Mouse (Mus musculus): Measurements from ENCODE around the gene Ankrd33b. TPM values are rescaled to one million over a fixed set of nuclear protein-coding genes. Genes with fewer than 3 reads are reported as not detected.

The Ankrd33b gene
- total and polyA plus RNA-seq, 2 experiments from 2014 or later: 5.6 to 12.9 TPM

GRCm38 (mm10) chr15:31400974-31401373 lies 33.4 kb upstream of the Ankrd33b start:
- Histone ChIP-seq H3K4me1 (ENCODE audit: control insufficient read depth, insufficient read depth) (peaks cover 5% of the 10 kb centered on the region; the same call in 1 of the 2 replicates), H3K9ac (replicated peaks; ENCODE audit: low read depth, low read length) (no peak overlapping the region), H3K36me3 (replicated peaks; ENCODE audit: control insufficient read depth, insufficient read depth, low read length) (no peaks in the 10 kb centered on the region), H3K9me3 (replicated peaks; ENCODE audit: control insufficient read depth, low read length) (no peaks in the 10 kb centered on the region), H3K4me2 (ENCODE audit: low read depth, low read length) (no peak overlapping the region), H3K27me3 (ENCODE audit: control insufficient read depth, insufficient read depth, low read length) (no peaks in the 10 kb centered on the region), H3K4me3 (ENCODE audit: low read depth, low read length) (no peak overlapping the region), H3K27ac (ENCODE audit: low read depth) (no peak overlapping the region)
- no peak for DNase-seq (ENCODE audit: low spot score)
- TF ChIP-seq EP300 (IDR thresholded peaks at IDR 0.05; ENCODE audit: low read depth) (no peak), CTCF (IDR thresholded peaks at IDR 0.05; ENCODE audit: low read depth) (no peak)
- no peak for ATAC-seq (ENCODE audit: insufficient read depth, low read depth)
- WGBS: 59% methylated on average over 3 of the region's 3 CpGs

DNA sequence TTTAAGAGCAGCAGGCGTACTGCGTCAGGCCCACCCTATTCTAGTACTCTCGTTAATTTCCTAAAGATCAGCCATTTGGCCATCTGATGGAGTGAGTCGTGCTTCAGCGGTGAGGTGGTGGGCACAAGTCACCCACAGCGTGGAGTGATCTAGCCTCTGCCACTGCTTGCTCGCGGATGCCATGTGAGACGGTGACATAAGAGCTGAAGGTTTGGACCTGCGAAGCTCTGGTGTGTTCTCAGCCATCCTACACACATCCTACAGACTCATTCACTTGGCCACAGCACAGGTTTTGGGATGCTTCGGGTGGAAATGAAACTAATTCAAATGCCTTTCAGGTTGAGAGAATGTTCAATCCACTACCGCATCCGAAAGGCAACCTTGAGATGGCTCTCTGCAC lies 31.2 kb upstream of the Ankrd33b start:
- peaks cover 12% of the 10 kb centered on the region for H3K4me1 ChIP-seq (ENCODE audit: control insufficient read depth, insufficient read depth)
- H3K36me3 ChIP-seq (replicated peaks; ENCODE audit: control insufficient read depth, insufficient read depth, low read length): no peaks in the 10 kb centered on the region
- no peak overlapping the region for H3K4me2 ChIP-seq (ENCODE audit: low read depth, low read length)
- DNase-seq (ENCODE audit: low spot score) (no peak), ATAC-seq (ENCODE audit: insufficient read depth, low read depth) (no peak)
- TF ChIP-seq CTCF (IDR thresholded peaks at IDR 0.05; ENCODE audit: low read depth) (no peak), EP300 (IDR thresholded peaks at IDR 0.05; ENCODE audit: low read depth) (no peak)
- no peaks in the 10 kb centered on the region for H3K27me3 ChIP-seq (ENCODE audit: control insufficient read depth, insufficient read depth, low read length)
- no peaks in the 10 kb centered on the region for H3K9me3 ChIP-seq (replicated peaks; ENCODE audit: control insufficient read depth, low read length)
- H3K9ac ChIP-seq (replicated peaks; ENCODE audit: low read depth, low read length): no peak overlapping the region
- WGBS: 94% methylated on average over 13 of the region's 13 CpGs
- H3K4me3 ChIP-seq (ENCODE audit: low read depth, low read length): no peak overlapping the region
- H3K27ac ChIP-seq (ENCODE audit: low read depth): no peak overlapping the region

DNA sequence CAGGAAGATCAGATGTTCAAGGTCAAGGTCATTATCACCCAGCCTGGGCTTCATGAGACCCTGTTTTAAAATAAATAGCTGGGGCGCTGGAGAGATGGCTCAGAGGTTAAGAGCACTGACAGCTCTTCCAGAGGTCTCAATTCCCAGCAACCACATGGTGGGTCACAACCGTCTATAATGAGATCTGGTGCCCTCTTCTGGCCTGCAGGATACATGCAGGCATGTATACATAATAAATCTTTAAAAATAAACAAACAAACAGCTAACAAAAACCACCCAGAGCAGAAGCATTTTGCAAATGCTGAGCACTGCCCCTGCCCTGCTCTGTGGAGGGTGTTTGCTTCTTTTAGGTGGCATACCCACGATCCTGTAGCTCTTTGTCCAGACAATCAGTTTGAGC lies 29.9 kb upstream of the Ankrd33b start:
- Histone ChIP-seq H3K4me1 (ENCODE audit: control insufficient read depth, insufficient read depth) (peaks cover 12% of the 10 kb centered on the region), H3K4me2 (ENCODE audit: low read depth, low read length) (no peak overlapping the region), H3K36me3 (replicated peaks; ENCODE audit: control insufficient read depth, insufficient read depth, low read length) (no peaks in the 10 kb centered on the region), H3K27me3 (ENCODE audit: control insufficient read depth, insufficient read depth, low read length) (no peaks in the 10 kb centered on the region), H3K27ac (ENCODE audit: low read depth) (peak overlapping the region; percentile 87), H3K9ac (replicated peaks; ENCODE audit: low read depth, low read length) (no peak overlapping the region), H3K4me3 (ENCODE audit: low read depth, low read length) (no peak overlapping the region), H3K9me3 (replicated peaks; ENCODE audit: control insufficient read depth, low read length) (no peaks in the 10 kb centered on the region)
- TF ChIP-seq EP300 (IDR thresholded peaks at IDR 0.05; ENCODE audit: low read depth) (no peak), CTCF (IDR thresholded peaks at IDR 0.05; ENCODE audit: low read depth) (peak; percentile 26)
- ATAC-seq (ENCODE audit: insufficient read depth, low read depth): no peak
- 81% methylated on average over 3 of the region's 3 CpGs for WGBS
- no peak for DNase-seq (ENCODE audit: low spot score)

GRCm38 (mm10) chr15:31396755-31397154 lies 29.2 kb upstream of the Ankrd33b start:
- Histone ChIP-seq H3K4me3 (ENCODE audit: low read depth, low read length) (no peak overlapping the region), H3K4me2 (ENCODE audit: low read depth, low read length) (no peak overlapping the region), H3K4me1 (ENCODE audit: control insufficient read depth, insufficient read depth) (peaks cover 12% of the 10 kb centered on the region), H3K27ac (ENCODE audit: low read depth) (peak overlapping the region; percentile 87), H3K27me3 (ENCODE audit: control insufficient read depth, insufficient read depth, low read length) (no peaks in the 10 kb centered on the region), H3K9me3 (replicated peaks; ENCODE audit: control insufficient read depth, low read length) (no peaks in the 10 kb centered on the region), H3K9ac (replicated peaks; ENCODE audit: low read depth, low read length) (no peak overlapping the region), H3K36me3 (replicated peaks; ENCODE audit: control insufficient read depth, insufficient read depth, low read length) (no peaks in the 10 kb centered on the region)
- peak; percentile 85 for DNase-seq (ENCODE audit: low spot score)
- peak; percentile 85 for ATAC-seq (ENCODE audit: insufficient read depth, low read depth)
- TF ChIP-seq EP300 (IDR thresholded peaks at IDR 0.05; ENCODE audit: low read depth) (peak; percentile 49; the same call in 1 of the 2 replicates), CTCF (IDR thresholded peaks at IDR 0.05; ENCODE audit: low read depth) (no peak)
- 29% methylated on average over 5 of the region's 5 CpGs for WGBS

GRCm38 (mm10) chr15:31395986-31396385 lies 28.5 kb upstream of the Ankrd33b start:
- no peak for DNase-seq (ENCODE audit: low spot score)
- 65% methylated on average over 4 of the region's 4 CpGs for WGBS
- H3K4me2 ChIP-seq (ENCODE audit: low read depth, low read length): no peak overlapping the region
- peaks cover 12% of the 10 kb centered on the region for H3K4me1 ChIP-seq (ENCODE audit: control insufficient read depth, insufficient read depth)
- H3K36me3 ChIP-seq (replicated peaks; ENCODE audit: control insufficient read depth, insufficient read depth, low read length): no peaks in the 10 kb centered on the region
- H3K9ac ChIP-seq (replicated peaks; ENCODE audit: low read depth, low read length): no peak overlapping the region
- H3K9me3 ChIP-seq (replicated peaks; ENCODE audit: control insufficient read depth, low read length): no peaks in the 10 kb centered on the region
- no peaks in the 10 kb centered on the region for H3K27me3 ChIP-seq (ENCODE audit: control insufficient read depth, insufficient read depth, low read length)
- no peak for ATAC-seq (ENCODE audit: insufficient read depth, low read depth)
- no peak overlapping the region for H3K4me3 ChIP-seq (ENCODE audit: low read depth, low read length)
- no peak for TF ChIP-seq CTCF (IDR thresholded peaks at IDR 0.05; ENCODE audit: low read depth)
- H3K27ac ChIP-seq (ENCODE audit: low read depth): peak overlapping the region; percentile 87

DNA sequence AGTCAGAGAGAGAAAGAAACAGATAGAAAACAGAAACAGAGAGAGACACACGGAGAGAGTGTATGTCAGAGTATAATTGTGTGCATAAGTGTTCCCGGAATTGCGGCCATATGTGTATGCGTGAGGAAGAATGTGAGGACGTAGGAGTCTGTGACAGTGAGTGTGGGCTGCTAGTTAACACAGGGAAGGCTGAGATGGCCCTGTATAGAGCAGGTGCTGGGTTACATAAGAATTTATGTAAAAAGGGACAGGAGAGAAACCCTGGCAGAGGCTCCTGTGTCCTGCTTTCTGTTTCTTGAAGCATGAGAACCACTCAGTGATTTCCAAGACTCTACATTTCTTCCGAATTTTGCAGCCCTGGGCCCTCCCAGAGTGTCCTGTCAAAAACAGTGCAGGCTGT lies 25.9 kb upstream of the Ankrd33b start:
- Histone ChIP-seq H3K4me2 (ENCODE audit: low read depth, low read length) (no peak overlapping the region), H3K9ac (replicated peaks; ENCODE audit: low read depth, low read length) (no peak overlapping the region), H3K36me3 (replicated peaks; ENCODE audit: control insufficient read depth, insufficient read depth, low read length) (no peaks in the 10 kb centered on the region), H3K4me3 (ENCODE audit: low read depth, low read length) (no peak overlapping the region), H3K27ac (ENCODE audit: low read depth) (no peak overlapping the region), H3K9me3 (replicated peaks; ENCODE audit: control insufficient read depth, low read length) (no peaks in the 10 kb centered on the region), H3K27me3 (ENCODE audit: control insufficient read depth, insufficient read depth, low read length) (no peaks in the 10 kb centered on the region), H3K4me1 (ENCODE audit: control insufficient read depth, insufficient read depth) (peaks cover 12% of the 10 kb centered on the region)
- DNase-seq (ENCODE audit: low spot score) (no peak), ATAC-seq (ENCODE audit: insufficient read depth, low read depth) (no peak)
- WGBS: 76% methylated on average over 6 of the region's 6 CpGs
- TF ChIP-seq EP300 (IDR thresholded peaks at IDR 0.05; ENCODE audit: low read depth) (no peak), CTCF (IDR thresholded peaks at IDR 0.05; ENCODE audit: low read depth) (no peak)

All from heart, postnatal 0 days (tissue).